7 mouse cellular contexts compared by ENCODE assay signal in the genomic region with DNA sequence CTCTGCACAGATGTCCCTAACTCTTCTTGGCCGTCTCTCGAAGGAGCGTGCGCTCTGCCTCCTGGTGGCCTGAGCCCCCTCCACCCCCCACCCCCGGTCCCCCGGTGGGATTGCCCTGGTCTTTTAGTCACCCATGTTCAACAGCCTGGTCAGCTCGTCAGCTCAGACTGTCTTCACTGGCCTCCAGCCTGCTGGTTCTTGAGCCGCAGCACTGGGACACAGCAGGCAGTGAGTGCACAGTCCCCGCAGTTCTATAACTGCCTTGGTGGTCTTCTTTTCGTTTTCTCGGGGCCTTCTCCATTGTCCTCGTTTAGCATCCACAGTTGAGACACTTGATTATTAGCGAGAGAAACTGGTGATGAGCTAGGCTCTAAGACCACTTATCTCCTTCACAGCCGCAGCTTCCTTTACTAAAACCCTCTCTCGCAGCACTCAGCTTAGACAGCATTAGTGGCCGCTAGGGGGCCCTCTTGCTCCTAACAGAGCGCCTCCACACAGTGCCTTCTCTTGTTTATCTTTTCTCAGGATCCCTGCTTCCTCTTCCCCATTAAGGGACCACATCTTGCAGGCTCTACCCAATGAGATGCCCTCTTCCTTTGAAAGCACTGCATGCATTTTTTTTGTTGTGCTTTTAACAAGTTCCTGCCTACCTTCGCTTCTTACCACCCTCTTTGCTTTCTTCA. TPM values are rescaled to one million over a fixed set of nuclear protein-coding genes. Genes with fewer than 3 reads are reported as not detected.
DNase-seq lines count a peak whose midpoint lies in the region; ATAC-seq and TF ChIP-seq lines count a peak whose summit lies in the region.

No protein-coding gene starts in this region.

- no peak overlapping the region for H3K4me3 ChIP-seq in cortical plate, adult 2 months (ENCODE audit: insufficient read depth, low read length)
- no peak overlapping the region for H3K4me3 ChIP-seq in intestine, embryonic 14.5 days (ENCODE audit: low read depth, low read length)
- H3K4me3 ChIP-seq in limb, embryonic 10.5 days, result no peak overlapping the region
- H3K4me3 ChIP-seq in midbrain, embryonic 14.5 days (replicated peaks; ENCODE audit: low read depth, low read length), result no peak overlapping the region

- no peak overlapping the region for H3K9ac ChIP-seq in intestine, embryonic 14.5 days (ENCODE audit: low read length)
- no peak overlapping the region for H3K9ac ChIP-seq in midbrain, embryonic 14.5 days (replicated peaks; ENCODE audit: low read length)

- H3K27me3 ChIP-seq in intestine, embryonic 14.5 days (replicated peaks; ENCODE audit: control insufficient read depth, insufficient read depth, low read length), result no peaks in the 10 kb centered on the region
- no peaks in the 10 kb centered on the region for H3K27me3 ChIP-seq in limb, embryonic 10.5 days (ENCODE audit: low read depth, poor library complexity, severe bottlenecking)
- no peaks in the 10 kb centered on the region for H3K27me3 ChIP-seq in midbrain, embryonic 14.5 days (ENCODE audit: control insufficient read depth, insufficient read depth, low read length)

- intact Hi-C loops in gastrocnemius, postnatal 36 days (cut with DNase I), result loop anchor here (2.0 to 5.0 kb wide), 2 partner anchors 52 to 159 kb away; a partner anchor contains a TSS

- no peak for TF ChIP-seq POLR2A in cortical plate, adult 2 months (IDR thresholded peaks at IDR 0.05; ENCODE audit: extremely low read depth, insufficient read depth, low read length)

- H3K4me1 ChIP-seq in cortical plate, adult 2 months (ENCODE audit: control insufficient read depth, insufficient read depth, low read length), result peaks cover 12% of the 10 kb centered on the region
- H3K4me1 ChIP-seq in intestine, embryonic 14.5 days (replicated peaks; ENCODE audit: control insufficient read depth, insufficient read depth, low read length), result peaks cover 16% of the 10 kb centered on the region
- H3K4me1 ChIP-seq in limb, embryonic 10.5 days, result peaks cover 20% of the 10 kb centered on the region
- H3K4me1 ChIP-seq in midbrain, embryonic 14.5 days (ENCODE audit: control insufficient read depth, insufficient read depth, low read length), result peaks cover 14% of the 10 kb centered on the region

- H3K36me3 ChIP-seq in intestine, embryonic 14.5 days (ENCODE audit: control insufficient read depth, insufficient read depth, low read length), result no peaks in the 10 kb centered on the region
- peaks cover 13% of the 10 kb centered on the region for H3K36me3 ChIP-seq in limb, embryonic 10.5 days
- H3K36me3 ChIP-seq in midbrain, embryonic 14.5 days (ENCODE audit: control insufficient read depth, insufficient read depth, low read length), result peaks cover 7% of the 10 kb centered on the region; the same call in 1 of the 2 replicates

- peak; percentile 62 for TF ChIP-seq CTCF in cortical plate, adult 2 months (IDR thresholded peaks at IDR 0.05; ENCODE audit: extremely low read depth, insufficient read depth, low read length)

- H3K4me2 ChIP-seq in intestine, embryonic 14.5 days (ENCODE audit: low read length), result no peak overlapping the region
- no peak overlapping the region for H3K4me2 ChIP-seq in midbrain, embryonic 14.5 days (ENCODE audit: low read length)

- H3K9me3 ChIP-seq in intestine, embryonic 14.5 days (ENCODE audit: control insufficient read depth, low read length), result no peaks in the 10 kb centered on the region
- H3K9me3 ChIP-seq in limb, embryonic 10.5 days (replicated peaks), result no peaks in the 10 kb centered on the region
- no peaks in the 10 kb centered on the region for H3K9me3 ChIP-seq in midbrain, embryonic 14.5 days (ENCODE audit: control insufficient read depth, low read length)

- ATAC-seq in intestine, embryonic 14.5 days (replicated peaks; ENCODE audit: low FRiP score, low TSS enrichment, low read depth), result 0 out of 2 replicates have a peak, but pooled peaks have one; percentile 54
- peak; percentile 69; the same call in 1 of the 2 replicates for ATAC-seq in midbrain, embryonic 14.5 days (ENCODE audit: low FRiP score, low TSS enrichment)

- no peak overlapping the region for H3K27ac ChIP-seq in cortical plate, adult 2 months (ENCODE audit: insufficient read depth, low read length)
- H3K27ac ChIP-seq in intestine, embryonic 14.5 days (ENCODE audit: low read depth), result no peak overlapping the region
- no peak overlapping the region for H3K27ac ChIP-seq in limb, embryonic 10.5 days
- no peak overlapping the region; the same call in 1 of the 2 replicates for H3K27ac ChIP-seq in midbrain, embryonic 14.5 days (replicated peaks; ENCODE audit: low read depth, low read length)

- WGBS in intestine, embryonic 14.5 days, result 32% methylated on average over 18 of the region's 18 CpGs
- 37% methylated on average over 18 of the region's 18 CpGs for WGBS in limb, embryonic 10.5 days
- WGBS in midbrain, embryonic 14.5 days, result 26% methylated on average over 18 of the region's 18 CpGs

- peak; percentile 65 to 79 for DNase-seq in adrenal gland, adult 18-20 months (ENCODE audit: low spot score in 2 of 2)
- DNase-seq in gastrocnemius, postnatal 36 days, result peak; percentile 62 to 71
- peak; percentile 89 for DNase-seq in intestine, embryonic 14.5 days (ENCODE audit: low spot score)
- DNase-seq in limb, embryonic 10.5 days (ENCODE audit: low spot score), result peak; percentile 77
- peak; percentile 90 for DNase-seq in midbrain, embryonic 14.5 days
- peak; percentile 41 to 83 for DNase-seq in spleen, postnatal 10 days (ENCODE audit: low spot score in 2 of 2)

RNA-seq across cellular contexts. Expression of a gene that starts 52.0 kb away (rescaled TPM):
- total RNA-seq in adrenal gland, adult 18-20 months (2021), result 1,000 to 10,000 TPM in 1 of 2 experiments, 100 to 1,000 TPM in 1; 945 to 1,401 TPM
- polyA plus RNA-seq in cortical plate, adult 2 months (2012; rRNA removed), result 463 and 478 TPM in 2 replicates
- total RNA-seq in gastrocnemius, postnatal 36 days (2021), result 10 to 100 TPM; 91.9 to 99.3 TPM
- polyA plus RNA-seq in intestine, embryonic 14.5 days (2014; fragmentation: Nextera tagmentation; extraction: Ambion mirVana), result 552 and 588 TPM in 2 replicates
- polyA plus RNA-seq in limb, embryonic 10.5 days (2016; fragmentation: Nextera tagmentation; extraction: Ambion mirVana), result 316 and 343 TPM in 2 replicates
- polyA plus RNA-seq in midbrain, embryonic 14.5 days (2014; fragmentation: Nextera tagmentation; extraction: Ambion mirVana), result 792 and 872 TPM in 2 replicates
